Mouse (Mus musculus): ENCODE results near the gene Tns1. TPM values are rescaled to one million over a fixed set of nuclear protein-coding genes. Genes with fewer than 3 reads are reported as not detected.

Gene Tns1
- polyA plus RNA-seq, 1 experiment = 25.8 TPM

GRCm38 (mm10) chr1:73929211-73929951 lies 194.9 kb downstream of the Tns1 start:
- 58% methylated on average over 15 of the region's 15 CpGs for WGBS
- no peak for DNase-seq (ENCODE audit: low read depth, low spot score)

GRCm38 (mm10) chr1:73928385-73928784 lies 195.9 kb downstream of the Tns1 start:
- 43% methylated on average over 8 of the region's 8 CpGs for WGBS
- no peak for DNase-seq (ENCODE audit: low read depth, low spot score)

- DNase-seq (ENCODE audit: low read depth, low spot score) = no peak
- WGBS = 86% methylated on average over 15 of the region's 15 CpGs
Measured at GRCm38 (mm10) chr1:73927819-73928218, 196.4 kb downstream of the Tns1 start.

DNA sequence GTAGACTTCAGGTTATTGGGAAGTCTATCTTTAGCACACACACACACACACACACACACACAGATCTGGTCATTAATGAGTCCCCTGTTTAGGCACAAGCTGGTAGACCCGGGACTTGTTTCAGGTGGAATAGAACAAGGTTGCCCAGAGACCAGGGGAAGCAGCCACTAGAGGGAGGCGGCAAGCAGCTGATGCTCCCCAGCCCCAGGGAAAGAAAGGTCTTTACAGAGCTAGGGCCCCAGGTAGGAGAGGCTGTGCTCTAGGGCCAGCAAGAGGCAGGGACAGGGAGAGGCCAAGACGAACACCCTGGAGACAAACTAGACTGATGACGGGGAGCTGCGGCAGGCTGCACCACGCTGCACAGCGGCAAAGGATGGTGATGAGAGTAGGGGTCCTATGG lies 198.0 kb downstream of the Tns1 start:
- WGBS = 61% methylated on average over 7 of the region's 7 CpGs
- DNase-seq (ENCODE audit: low read depth, low spot score) = no peak

DNA sequence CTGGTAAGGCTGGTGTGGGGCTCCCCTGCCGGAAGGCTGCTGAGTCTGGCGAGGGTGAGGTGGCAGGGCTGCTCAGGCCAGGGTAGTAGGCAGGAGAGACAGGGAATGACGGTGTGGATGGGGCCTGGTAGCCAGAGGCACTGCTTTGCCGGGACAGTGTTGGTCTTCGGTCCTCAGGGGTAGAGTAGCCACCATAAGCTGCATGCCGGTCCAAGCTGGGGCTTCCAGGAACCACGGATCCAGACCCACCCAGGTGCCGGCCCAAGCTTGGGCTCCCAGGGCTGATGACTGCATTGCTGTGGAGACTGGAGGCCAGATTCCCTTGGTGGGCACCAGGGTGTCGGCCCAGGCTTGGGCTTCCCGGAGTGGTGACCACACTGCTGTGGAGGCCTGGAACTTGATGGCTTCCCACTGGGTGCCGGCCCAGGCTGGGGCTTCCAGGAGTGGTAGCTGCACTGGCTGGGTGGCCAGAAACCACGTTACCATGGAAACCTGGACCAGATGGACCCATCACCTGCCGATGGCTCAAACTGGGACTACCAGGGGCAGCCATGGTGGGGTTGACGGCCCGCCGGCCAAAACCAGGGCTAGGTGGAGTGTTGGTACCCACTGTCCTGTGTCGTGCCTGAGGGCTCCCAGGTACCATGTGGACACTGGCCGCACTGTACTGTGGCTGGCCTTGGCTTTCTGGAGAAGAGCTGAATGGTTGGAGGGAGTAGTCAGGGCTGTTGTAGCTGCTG lies 199.2 kb downstream of the Tns1 start:
- WGBS = 87% methylated on average over 18 of the region's 18 CpGs
- DNase-seq (ENCODE audit: low read depth, low spot score) = no peak

DNA sequence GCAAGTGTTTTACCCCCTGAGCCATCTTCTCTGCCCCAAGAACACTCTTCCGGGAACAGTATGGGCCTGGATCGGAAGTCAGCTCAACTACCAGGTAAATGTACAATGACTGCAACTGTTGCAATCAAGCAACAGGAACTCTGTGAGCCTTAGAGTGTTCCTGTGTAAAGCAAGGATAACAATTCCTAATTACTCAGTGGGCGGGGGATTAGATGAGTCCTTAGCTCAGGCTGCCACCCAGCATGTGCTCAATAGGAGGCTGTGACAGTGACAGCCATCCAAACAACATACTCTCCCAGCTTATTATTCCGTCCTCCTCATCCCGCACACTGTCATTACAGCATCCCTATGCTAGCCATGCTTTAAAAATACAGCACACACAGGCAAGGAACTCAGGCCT lies 200.0 kb downstream of the Tns1 start:
- no peak for DNase-seq (ENCODE audit: low read depth, low spot score)
- 79% methylated on average over 5 of the region's 5 CpGs for WGBS

DNA sequence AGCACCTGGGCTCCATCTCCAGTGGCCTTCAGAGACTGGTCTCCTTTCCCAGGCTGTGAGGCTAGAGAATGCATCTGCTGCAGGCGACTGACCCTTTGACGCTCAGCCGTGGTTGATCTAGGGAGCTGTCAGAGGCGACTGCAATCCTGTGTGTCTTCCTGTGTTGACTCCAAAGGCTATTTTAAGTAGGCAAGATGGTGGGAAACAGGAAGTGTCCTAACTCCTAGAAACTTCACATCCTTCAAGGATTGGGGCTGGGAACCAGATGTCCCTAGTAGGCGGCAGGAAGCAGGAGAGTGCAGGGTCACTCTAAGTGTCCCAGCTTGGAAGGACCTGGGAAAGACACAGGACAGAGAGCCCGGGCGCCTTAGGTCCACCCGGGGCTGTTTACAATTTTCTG lies 201.1 kb downstream of the Tns1 start:
- no peak for DNase-seq (ENCODE audit: low read depth, low spot score)
- WGBS = 61% methylated on average over 8 of the region's 8 CpGs

DNA sequence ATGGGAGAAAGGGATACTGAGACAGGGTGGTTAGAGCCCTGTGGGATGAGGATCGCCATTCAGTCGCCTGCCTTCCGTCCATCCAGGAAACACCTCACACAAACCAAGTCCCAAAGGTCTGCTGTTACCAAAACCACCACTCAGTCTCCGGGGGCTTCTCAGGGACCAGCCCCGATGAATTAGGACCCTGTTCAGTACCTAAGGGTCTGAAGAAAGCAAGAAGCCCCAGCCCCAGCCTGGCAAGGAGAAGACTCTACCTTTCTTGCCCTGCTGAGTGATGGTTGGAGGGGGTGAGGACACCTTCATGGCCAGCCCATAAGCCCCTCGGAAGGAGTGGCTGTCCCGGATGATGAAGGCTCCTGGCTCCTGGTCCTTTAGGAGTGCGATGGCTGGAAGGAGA lies 203.5 kb downstream of the Tns1 start:
- WGBS = 88% methylated on average over 8 of the region's 8 CpGs
- DNase-seq (ENCODE audit: low read depth, low spot score) = no peak

- DNase-seq (ENCODE audit: low read depth, low spot score) = no peak
- WGBS = 95% methylated on average over 3 of the region's 3 CpGs
Measured at GRCm38 (mm10) chr1:73919909-73920308, 204.3 kb downstream of the Tns1 start.

- DNase-seq (ENCODE audit: low read depth, low spot score) = no peak
- 85% methylated on average over 11 of the region's 11 CpGs for WGBS
Measured at GRCm38 (mm10) chr1:73918001-73918400, 206.2 kb downstream of the Tns1 start.

GRCm38 (mm10) chr1:73916298-73916697 lies 208.0 kb downstream of the Tns1 start:
- DNase-seq (ENCODE audit: low read depth, low spot score) = no peak
- WGBS = 68% methylated on average over 1 of the region's 1 CpGs

- 46% methylated on average over 8 of the region's 8 CpGs for WGBS
- no peak for DNase-seq (ENCODE audit: low read depth, low spot score)
Measured at GRCm38 (mm10) chr1:73915218-73916070, 208.8 kb downstream of the Tns1 start.

- no peak for DNase-seq (ENCODE audit: low read depth, low spot score)
- WGBS = 43% methylated on average over 9 of the region's 9 CpGs
Measured at GRCm38 (mm10) chr1:73914076-73914475, 210.2 kb downstream of the Tns1 start.

GRCm38 (mm10) chr1:73913071-73914005 lies 210.9 kb downstream of the Tns1 start:
- 72% methylated on average over 19 of the region's 19 CpGs for WGBS
- no peak for DNase-seq (ENCODE audit: low read depth, low spot score)

DNA sequence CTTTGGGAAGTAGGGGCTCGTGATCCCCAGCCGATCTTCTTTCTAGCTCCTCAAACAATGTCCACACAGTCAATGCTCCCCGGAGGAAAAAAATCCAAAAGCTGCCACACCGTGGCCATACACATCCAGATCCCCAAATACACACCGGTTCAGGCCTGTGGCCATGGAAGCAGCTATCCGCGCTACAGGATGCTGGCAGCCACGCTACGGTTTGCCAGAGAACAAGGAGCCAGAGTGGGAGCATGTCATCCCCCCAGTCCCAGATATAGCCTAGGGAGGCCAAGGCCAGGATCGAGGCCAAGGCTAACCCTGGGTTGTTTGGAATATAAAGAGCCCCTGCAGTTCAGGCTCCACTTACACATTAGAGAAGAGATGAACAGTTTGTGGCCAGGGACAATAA lies 211.8 kb downstream of the Tns1 start:
- 78% methylated on average over 10 of the region's 10 CpGs for WGBS
- no peak for DNase-seq (ENCODE audit: low read depth, low spot score)

GRCm38 (mm10) chr1:73911981-73912380 lies 212.3 kb downstream of the Tns1 start:
- WGBS = 69% methylated on average over 8 of the region's 8 CpGs
- no peak for DNase-seq (ENCODE audit: low read depth, low spot score)

DNA sequence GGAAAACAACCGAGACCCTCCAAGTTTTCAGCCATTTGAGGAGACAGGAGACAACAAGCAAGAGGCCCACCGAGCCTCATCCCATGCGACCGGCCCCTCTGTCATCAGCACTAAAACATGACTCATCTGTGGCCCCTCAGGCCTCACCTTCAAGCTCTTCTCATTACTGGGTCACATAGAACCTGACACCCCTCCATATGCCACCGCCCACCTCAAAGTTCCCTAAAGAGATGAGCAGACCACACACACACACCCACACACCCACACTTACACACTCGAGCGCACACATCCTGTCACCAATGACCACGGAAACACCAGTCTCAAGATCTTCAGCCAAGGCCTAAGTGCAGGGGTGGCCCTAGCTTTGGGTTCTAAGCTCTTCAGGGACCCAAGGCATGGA lies 213.5 kb downstream of the Tns1 start:
- no peak for DNase-seq (ENCODE audit: low read depth, low spot score)
- 81% methylated on average over 8 of the region's 8 CpGs for WGBS

- WGBS = 79% methylated on average over 8 of the region's 8 CpGs
- no peak for DNase-seq (ENCODE audit: low read depth, low spot score)
Measured at GRCm38 (mm10) chr1:73910111-73910510, 214.1 kb downstream of the Tns1 start.

Measured in large intestine, adult 2 months (tissue).